Mouse (Mus musculus) midbrain, embryonic 14.5 days (tissue): Measurements from ENCODE around the gene Gde1. TPM values are rescaled to one million over a fixed set of nuclear protein-coding genes. Genes with fewer than 3 reads are reported as not detected.

ENCODE experiments used
- ATAC-seq: fragments of 200-750 bp; cut with Nextera tagmentation; 2 replicates; pipeline ENCODE4 v1.8.0; 2017; ENCODE audit warnings: moderate number of reproducible peaks, moderate library complexity; ENCODE audit not compliant: low FRiP score, low TSS enrichment
- DNase-seq: peaks from one replicate; pipeline ENCODE4 v3.0.0-alpha.2; 2015
- H3K27ac ChIP-seq: fragments of 300-500 bp; sonication (generic); replicated peaks from 2 replicates; pipeline ENCODE4 v1.5.1; 2014; ENCODE audit warnings: mild to moderate bottlenecking, low read depth, low read length, moderate library complexity
- H3K27me3 ChIP-seq: fragments of 300-500 bp; sonication (generic); 2 replicates; pipeline ENCODE4 v1.6.1; 2014; ENCODE audit warnings: low read length, control low read depth, mixed read lengths; ENCODE audit not compliant: control insufficient read depth, insufficient read depth
- H3K36me3 ChIP-seq: fragments of 300-500 bp; sonication (generic); 2 replicates; pipeline ENCODE4 v1.6.1; 2014; ENCODE audit warnings: low read length, control low read depth; ENCODE audit not compliant: control insufficient read depth, insufficient read depth
- H3K4me1 ChIP-seq: fragments of 300-500 bp; sonication (generic); 2 replicates; pipeline ENCODE4 v1.6.1; 2014; ENCODE audit warnings: mild to moderate bottlenecking, antibody characterized with exemption, low read length, control low read depth; ENCODE audit not compliant: control insufficient read depth, insufficient read depth
- H3K4me2 ChIP-seq: fragments of 300-500 bp; sonication (generic); 2 replicates; pipeline ENCODE4 v1.6.1; 2014; ENCODE audit warnings: mild to moderate bottlenecking, low read length, moderate library complexity
- H3K4me3 ChIP-seq: fragments of 300-500 bp; sonication (generic); replicated peaks from 2 replicates; pipeline ENCODE4 v1.5.1; 2014; ENCODE audit warnings: low read depth, low read length
- H3K9ac ChIP-seq: fragments of 300-500 bp; sonication (generic); replicated peaks from 2 replicates; pipeline ENCODE4 v1.6.1; 2014; ENCODE audit warnings: mild to moderate bottlenecking, low read length, moderate library complexity
- H3K9me3 ChIP-seq: fragments of 300-500 bp; sonication (generic); 2 replicates; pipeline ENCODE4 v1.6.1; 2016; ENCODE audit warnings: low read length, control low read depth, mixed read lengths; ENCODE audit not compliant: control insufficient read depth
- WGBS: fragments of 180-500 bp; shearing (Covaris S2); extraction: QIAGEN DNeasy Blood & Tissue Kit; methylation state at CpG from one replicate; pipeline ENCODE4 v1.1.7; 2014; 5-methylcytosine and 5-hydroxymethylcytosine counted together
- polyA plus RNA-seq: library from polyadenylated mRNA; unstranded; fragments of >200 nt; fragmentation: Nextera tagmentation; extraction: Ambion mirVana; gene quantifications from 2 replicates; pipeline ENCODE4 v1.2.1, GENCODE M21; 2014

Gene Gde1
- polyA plus RNA-seq, 1 experiment from 2014 or later: 200 TPM

- Histone ChIP-seq H3K27ac (peak within 1 kb of the TSS; percentile 77), H3K4me3 (peak within 1 kb of the TSS; percentile 64), H3K4me2 (peak within 1 kb of the TSS; percentile 61), H3K9ac (peak within 1 kb of the TSS; percentile 63), H3K9me3 (no peaks in the 10 kb centered on the region), H3K36me3 (peaks cover 22% of the 10 kb centered on the region), H3K27me3 (no peaks in the 10 kb centered on the region), H3K4me1 (peaks cover 7% of the 10 kb centered on the region; the same call in 1 of the 2 replicates)
- peak; percentile 95 for ATAC-seq
- WGBS: 1% methylated on average over 48 of the region's 48 CpGs
- DNase-seq: peak; percentile 98
These were observed 6.9 kb upstream of the Gde1 start, which contains the start of gene Ccp110 for GRCm38 (mm10) chr7:118712228-118713173. Ccp110 (plus strand) TSS chr7:118712552.

- H3K4me3 ChIP-seq: no peak overlapping the region
- no peak for ATAC-seq
- H3K9me3 ChIP-seq: no peaks in the 10 kb centered on the region
- H3K27me3 ChIP-seq: no peaks in the 10 kb centered on the region
- H3K4me2 ChIP-seq: no peak overlapping the region
- no peak for DNase-seq
- peaks cover 11% of the 10 kb centered on the region; the same call in 1 of the 2 replicates for H3K36me3 ChIP-seq
- no peak overlapping the region for H3K9ac ChIP-seq
- WGBS: 57% methylated on average over 5 of the region's 5 CpGs
- peaks cover 10% of the 10 kb centered on the region for H3K4me1 ChIP-seq
- no peak overlapping the region for H3K27ac ChIP-seq
These were observed 5.2 kb upstream of the Gde1 start for GRCm38 (mm10) chr7:118710776-118711175.

DNA sequence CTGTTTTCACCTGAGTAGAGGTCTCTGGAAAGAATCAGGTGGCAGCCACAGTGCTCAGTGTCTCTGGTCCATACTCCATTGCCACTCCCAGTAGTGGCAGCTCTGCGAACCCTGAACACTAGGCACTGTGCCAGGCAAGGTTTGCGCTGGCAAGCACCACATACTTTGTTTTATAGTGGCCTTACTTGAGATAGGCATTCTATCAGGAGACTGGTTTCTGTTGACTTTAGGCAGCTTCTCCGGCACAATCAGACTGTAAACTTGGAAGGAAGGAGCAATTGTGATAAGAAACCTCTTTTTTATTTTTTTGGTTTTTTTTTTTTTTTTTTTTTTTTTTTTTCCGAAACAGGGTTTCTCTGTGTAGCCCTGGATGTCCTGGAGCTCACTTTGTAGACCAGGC, 2.4 kb upstream of the Gde1 start:
- no peak for DNase-seq
- ATAC-seq: no peak
- H3K27ac ChIP-seq: no peak overlapping the region
- H3K9me3 ChIP-seq: no peaks in the 10 kb centered on the region
- H3K4me3 ChIP-seq: no peak overlapping the region
- H3K27me3 ChIP-seq: no peaks in the 10 kb centered on the region
- H3K9ac ChIP-seq: no peak overlapping the region
- H3K4me1 ChIP-seq: peaks cover 21% of the 10 kb centered on the region
- 87% methylated on average over 4 of the region's 4 CpGs for WGBS
- H3K4me2 ChIP-seq: no peak overlapping the region
- H3K36me3 ChIP-seq: no peaks in the 10 kb centered on the region

GRCm38 (mm10) chr7:118707216-118707615, 1.6 kb upstream of the Gde1 start:
- no peak overlapping the region for H3K9ac ChIP-seq
- no peaks in the 10 kb centered on the region for H3K27me3 ChIP-seq
- 0 out of 2 replicates have a peak, but pooled peaks cover 2% of the 10 kb centered on the region for H3K36me3 ChIP-seq
- no peak overlapping the region for H3K4me3 ChIP-seq
- WGBS: 89% methylated on average over 2 of the region's 2 CpGs
- no peaks in the 10 kb centered on the region for H3K9me3 ChIP-seq
- no peak for DNase-seq
- no peak overlapping the region for H3K4me2 ChIP-seq
- ATAC-seq: no peak
- peaks cover 21% of the 10 kb centered on the region for H3K4me1 ChIP-seq
- no peak overlapping the region for H3K27ac ChIP-seq

- no peak for ATAC-seq
- H3K9ac ChIP-seq: no peak overlapping the region
- H3K27ac ChIP-seq: no peak overlapping the region
- no peaks in the 10 kb centered on the region for H3K27me3 ChIP-seq
- H3K4me2 ChIP-seq: no peak overlapping the region
- no peak overlapping the region for H3K4me3 ChIP-seq
- H3K36me3 ChIP-seq: 0 out of 2 replicates have a peak, but pooled peaks cover 2% of the 10 kb centered on the region
- 92% methylated on average over 5 of the region's 5 CpGs for WGBS
- no peaks in the 10 kb centered on the region for H3K9me3 ChIP-seq
- DNase-seq: no peak
- peaks cover 21% of the 10 kb centered on the region for H3K4me1 ChIP-seq
These were observed 910 bp upstream of the Gde1 start for GRCm38 (mm10) chr7:118706488-118706887.

DNA sequence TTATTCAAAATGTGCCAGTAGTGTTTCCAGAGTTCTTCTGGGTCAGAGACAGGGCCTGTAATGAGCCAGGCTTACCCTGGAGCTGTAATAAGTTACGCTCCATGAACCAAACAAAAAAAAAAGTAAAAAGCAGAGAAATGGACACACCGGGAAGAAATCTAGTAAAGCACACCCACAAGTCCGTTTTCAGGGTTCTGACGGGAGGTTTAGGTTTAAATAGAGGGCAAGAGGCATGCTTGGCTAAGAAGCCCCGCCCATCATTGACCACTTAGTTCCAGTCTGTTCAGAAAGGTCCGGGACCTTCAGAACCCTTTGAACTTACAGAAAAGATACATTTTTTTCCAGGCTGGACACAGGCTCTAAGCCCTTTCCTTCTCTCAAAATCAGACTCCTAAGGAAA, 473 bp upstream of the Gde1 start:
- Histone ChIP-seq H3K4me2 (peak overlapping the region; percentile 66), H3K9ac (no peak overlapping the region), H3K4me1 (peaks cover 21% of the 10 kb centered on the region), H3K27me3 (no peaks in the 10 kb centered on the region), H3K9me3 (no peaks in the 10 kb centered on the region), H3K27ac (no peak overlapping the region), H3K4me3 (peak overlapping the region; percentile 91), H3K36me3 (peaks cover 2% of the 10 kb centered on the region; the same call in 1 of the 2 replicates)
- WGBS: 30% methylated on average over 6 of the region's 6 CpGs
- ATAC-seq (no peak), DNase-seq (no peak)

- WGBS: 81% methylated on average over 9 of the region's 9 CpGs
- Histone ChIP-seq H3K27me3 (no peaks in the 10 kb centered on the region), H3K9ac (peak overlapping the region; percentile 95; the same call in 1 of the 2 replicates), H3K4me2 (peak overlapping the region; percentile 66), H3K4me1 (peaks cover 21% of the 10 kb centered on the region), H3K27ac (no peak overlapping the region), H3K4me3 (peak overlapping the region; percentile 91), H3K9me3 (no peaks in the 10 kb centered on the region), H3K36me3 (peaks cover 7% of the 10 kb centered on the region)
- DNase-seq: no peak
- no peak for ATAC-seq
These were observed 1.4 kb downstream of the Gde1 start for GRCm38 (mm10) chr7:118704001-118704850.

DNA sequence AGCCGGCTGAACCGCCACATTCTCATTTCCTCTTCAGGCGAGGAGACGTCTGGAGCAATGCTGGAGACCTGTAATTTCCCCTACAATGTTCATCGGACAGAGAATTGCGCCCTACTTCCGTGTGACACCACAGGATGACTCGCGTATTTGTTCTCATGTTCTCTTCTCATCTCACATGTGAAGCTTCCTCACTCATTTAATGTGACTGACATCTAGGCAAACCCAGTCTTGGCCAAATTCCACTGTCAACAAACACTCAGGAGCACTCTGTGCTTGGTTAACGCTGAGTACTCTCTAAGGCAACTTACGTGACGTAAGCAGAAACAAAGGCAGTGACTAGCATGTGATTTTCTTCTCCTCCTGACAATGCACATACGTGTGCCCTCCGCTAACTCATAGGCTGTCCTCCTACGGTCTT, 2.4 kb downstream of the Gde1 start:
- H3K27me3 ChIP-seq: no peaks in the 10 kb centered on the region
- peaks cover 12% of the 10 kb centered on the region for H3K36me3 ChIP-seq
- no peaks in the 10 kb centered on the region for H3K9me3 ChIP-seq
- H3K4me3 ChIP-seq: no peak overlapping the region
- no peak for ATAC-seq
- H3K4me1 ChIP-seq: peaks cover 21% of the 10 kb centered on the region
- DNase-seq: no peak
- WGBS: 92% methylated on average over 15 of the region's 15 CpGs
- no peak overlapping the region for H3K9ac ChIP-seq
- peak overlapping the region; percentile 66 for H3K4me2 ChIP-seq
- no peak overlapping the region for H3K27ac ChIP-seq
